Mouse (Mus musculus): ENCODE measurements at regions not wholly inside any gene's neighbourhood (a gene's known extent, or its start where the extent isn't known, plus 50 kb on each side); places are given as distances from the start of the nearest gene placed in this dataset.

DNA sequence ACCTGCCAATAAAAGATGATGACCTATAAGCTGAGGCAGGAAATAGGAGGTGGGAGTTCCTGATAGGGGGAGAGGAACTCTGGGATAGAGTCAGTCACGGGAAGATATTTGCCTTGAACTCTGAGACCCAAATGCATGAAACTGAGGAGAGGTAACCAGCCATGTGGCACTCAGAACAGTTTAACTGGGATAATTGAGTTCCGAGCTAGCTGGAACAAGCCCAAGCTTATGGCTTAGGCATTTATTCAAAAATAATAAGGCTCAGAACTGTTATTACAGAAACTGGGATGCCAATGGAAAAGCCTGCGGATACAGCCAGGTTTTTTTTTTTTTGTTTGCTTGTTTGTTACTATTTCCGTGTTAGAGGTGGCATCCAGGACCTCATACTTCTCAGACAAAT is 425.0 kb downstream of the Ate1 start:
- no peak for DNase-seq

DNA sequence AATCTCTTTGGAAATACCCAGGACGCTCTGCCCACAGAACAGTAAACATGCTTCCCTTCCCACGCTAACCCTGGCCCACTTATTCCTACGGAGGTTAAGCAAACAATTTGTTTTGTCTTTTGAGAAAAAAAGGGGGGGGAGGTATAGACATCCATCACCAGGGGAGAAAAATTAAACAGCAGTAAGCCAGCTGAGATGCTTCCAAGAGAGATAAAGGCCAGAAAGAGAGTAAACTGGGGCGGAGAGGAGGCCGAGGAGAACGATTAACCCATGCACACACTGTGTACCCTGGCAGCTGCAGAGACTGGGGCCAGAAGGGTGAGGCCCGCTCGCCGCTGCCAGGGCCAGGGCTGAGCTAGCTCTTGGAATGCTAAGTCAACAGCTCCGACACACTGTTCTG is 421.6 kb downstream of the Ate1 start:
- no peak for DNase-seq

DNA sequence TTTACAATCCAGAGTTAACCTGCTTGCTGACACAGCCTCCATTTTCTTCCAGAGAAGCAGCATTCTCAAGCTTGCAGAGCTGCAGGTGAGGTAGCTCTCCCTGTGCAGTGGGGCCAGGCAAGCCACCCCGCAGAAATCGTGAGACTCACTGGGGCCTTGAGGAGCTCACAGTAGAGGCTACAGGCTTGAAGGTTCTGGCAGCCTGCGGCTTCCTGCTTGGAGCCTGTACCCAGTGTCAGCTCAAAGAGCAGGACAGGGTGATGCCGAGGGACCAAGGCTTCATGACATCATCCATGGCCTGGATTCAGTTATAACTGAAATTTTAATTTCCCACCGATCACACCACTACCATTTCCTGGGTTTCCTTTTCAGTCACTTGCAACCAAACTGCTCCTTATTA is 417.5 kb downstream of the Ate1 start:
- no peak for DNase-seq

DNA sequence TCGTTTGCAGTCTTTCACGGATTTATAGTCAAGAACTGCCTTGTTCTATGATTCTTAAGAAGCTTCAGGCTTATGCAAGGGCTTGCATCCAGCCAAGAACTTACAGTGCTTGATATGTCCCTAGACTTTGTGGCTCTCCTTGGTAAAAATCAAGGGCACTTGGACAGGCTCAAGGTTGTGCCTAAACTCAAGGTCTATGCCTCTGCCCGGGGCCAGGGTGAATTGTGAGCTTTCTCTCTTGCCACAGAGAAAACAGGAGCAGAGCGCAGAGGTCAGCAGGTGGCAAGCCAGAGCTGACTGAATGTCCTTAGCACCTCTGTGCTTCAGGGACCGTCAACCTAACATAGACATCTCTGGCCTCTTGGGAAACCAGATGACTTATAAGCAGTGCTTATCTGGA is 413.2 kb downstream of the Ate1 start:
- DNase-seq, result no peak

DNA sequence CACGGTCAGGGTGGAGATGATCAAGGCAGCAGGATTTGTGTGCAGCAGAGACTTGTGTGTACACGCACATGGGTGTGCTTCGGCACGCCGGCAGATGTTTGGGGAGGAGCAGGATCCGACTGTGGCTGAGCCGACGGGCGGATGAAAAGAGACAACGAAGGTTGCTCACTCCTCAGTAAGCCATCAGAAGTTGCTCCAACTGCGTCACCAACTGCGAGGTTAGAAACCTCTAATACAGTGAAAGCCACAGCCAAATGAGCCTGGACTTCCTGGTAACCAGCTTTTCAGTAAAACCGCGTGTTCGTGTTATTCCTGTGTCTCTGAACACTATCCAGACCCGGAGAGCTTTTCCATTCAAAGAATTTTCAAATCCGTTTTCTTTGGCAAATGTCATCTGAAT is 411.8 kb downstream of the Ate1 start:
- no peak for DNase-seq
